Mouse (Mus musculus) G1E (cell line): ENCODE data around the gene Fam120c.

ENCODE experiments used
- CTCF ChIP-seq: IDR thresholded peaks from 2 replicates; pipeline ENCODE4 v1.5.1; 2012; ENCODE audit warnings: low read depth, low read length, inconsistent platforms, mixed read lengths
- GATA1 ChIP-seq: IDR thresholded peaks from 2 replicates; pipeline ENCODE4 v1.6.1; 2012; ENCODE audit warnings: borderline replicate concordance, low read length, inconsistent platforms, mixed read lengths
- GATA2 ChIP-seq: IDR thresholded peaks from 2 replicates; pipeline ENCODE4 v1.6.1; 2012; ENCODE audit warnings: low read depth, low read length, inconsistent platforms, borderline replicate concordance
- POLR2AphosphoS5 ChIP-seq: IDR thresholded peaks from 2 replicates; pipeline ENCODE4 v1.6.1; 2012; ENCODE audit warnings: low read depth, low read length, inconsistent platforms; ENCODE audit not compliant: insufficient replicate concordance
- TAL1 ChIP-seq: conservative IDR thresholded peaks from 2 replicates; pipeline ENCODE4 v1.6.1; 2012; ENCODE audit warnings: low read depth, low read length, inconsistent platforms, mixed read lengths

GRCm38 (mm10) chrX:151345333-151346125, 1.6 kb downstream of the Fam120c start:
- no peak for TF ChIP-seq CTCF
- no peak for TF ChIP-seq TAL1
- TF ChIP-seq POLR2AphosphoS5: no peak
- no peak for TF ChIP-seq GATA1
- no peak for TF ChIP-seq GATA2
